Mouse (Mus musculus): ENCODE results near the gene Clps.
A peak's percentile ranks its signal among the peaks of the same experiment; 100 is the strongest.
"Not testable (repeated sequence)": the region's sequence is repeated elsewhere in the genome, so short reads cannot be mapped to it uniquely, and the experiment has no call there.

The Clps gene

DNA sequence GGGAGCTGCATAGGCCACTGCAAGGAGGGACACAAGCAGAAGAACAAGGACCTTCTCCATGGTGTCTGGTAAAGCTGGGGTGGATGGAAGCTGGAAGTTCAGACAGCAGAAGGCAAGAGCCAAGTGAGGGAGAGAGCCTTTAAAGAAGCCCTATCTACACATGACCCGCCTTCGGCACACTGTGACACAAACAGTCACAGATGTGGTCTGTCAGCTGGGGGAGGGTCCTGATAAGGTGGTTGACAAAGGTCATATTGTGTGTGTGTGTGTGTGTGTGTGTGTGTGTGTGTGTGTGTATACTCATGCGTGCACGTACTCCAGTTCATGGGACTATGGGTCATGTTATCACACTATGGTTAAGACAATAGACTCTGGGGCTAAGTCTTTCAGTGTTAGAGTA lies at the start of gene Clps:
Gene Clps (minus strand): TSS at position 169 of the 400 bp plus-strand sequence.
- DNase-seq (ENCODE audit: low read depth, low spot score): no peak

DNA sequence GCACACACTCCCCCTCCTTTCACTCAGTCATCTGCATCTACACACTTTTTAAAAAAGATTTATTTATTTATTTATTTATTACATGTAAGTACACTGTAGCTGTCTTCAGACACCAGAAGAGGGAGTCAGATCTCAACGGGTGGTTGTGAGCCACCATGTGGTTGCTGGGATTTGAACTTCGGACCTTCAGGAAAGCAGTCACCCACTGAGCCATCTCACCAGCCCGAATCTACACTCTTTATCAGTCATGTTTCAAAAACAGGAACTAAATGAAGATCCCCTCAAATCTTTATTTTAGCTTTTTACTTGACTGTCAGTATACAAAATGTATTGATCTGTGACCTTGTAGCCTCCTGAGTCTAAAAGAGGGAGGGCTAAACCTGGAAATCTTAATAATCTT lies 49.0 kb upstream of the Clps start:
- no peak for DNase-seq (ENCODE audit: low read depth, low spot score)

GRCm38 (mm10) chr17:28601557-28602250 lies 41.1 kb upstream of the Clps start:
- DNase-seq (ENCODE audit: low read depth, low spot score): peak; percentile 44

GRCm38 (mm10) chr17:28600780-28601179 lies 40.2 kb upstream of the Clps start:
- no peak for DNase-seq (ENCODE audit: low read depth, low spot score)

- no peak for DNase-seq (ENCODE audit: low read depth, low spot score)
These were observed 33.4 kb upstream of the Clps start for GRCm38 (mm10) chr17:28593965-28594364.

DNA sequence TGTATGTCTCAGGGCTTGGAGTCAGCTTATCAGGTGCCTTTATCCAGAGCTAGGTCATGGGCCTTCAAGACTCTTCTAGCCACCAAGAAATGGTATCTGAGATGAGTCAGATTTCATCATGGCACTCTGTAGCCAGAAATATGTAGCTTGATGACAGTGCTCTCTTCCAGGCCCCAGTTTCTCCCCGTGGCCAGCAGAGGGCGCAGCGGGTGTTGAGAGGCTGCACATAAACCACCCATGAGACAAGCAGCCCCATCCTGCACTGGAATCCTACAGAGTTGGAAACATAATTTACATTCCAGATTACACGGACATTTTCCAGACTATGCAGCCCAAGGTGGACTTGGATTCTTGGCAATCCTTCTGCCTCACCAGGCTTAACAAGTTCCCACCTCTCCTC lies 32.4 kb upstream of the Clps start:
- DNase-seq (ENCODE audit: low read depth, low spot score): peak; percentile 84

- no peak for DNase-seq (ENCODE audit: low read depth, low spot score)
These were observed 30.9 kb upstream of the Clps start for GRCm38 (mm10) chr17:28591476-28591875.

- DNase-seq (ENCODE audit: low read depth, low spot score): no peak
These were observed 30.0 kb upstream of the Clps start for GRCm38 (mm10) chr17:28590596-28590995.

DNA sequence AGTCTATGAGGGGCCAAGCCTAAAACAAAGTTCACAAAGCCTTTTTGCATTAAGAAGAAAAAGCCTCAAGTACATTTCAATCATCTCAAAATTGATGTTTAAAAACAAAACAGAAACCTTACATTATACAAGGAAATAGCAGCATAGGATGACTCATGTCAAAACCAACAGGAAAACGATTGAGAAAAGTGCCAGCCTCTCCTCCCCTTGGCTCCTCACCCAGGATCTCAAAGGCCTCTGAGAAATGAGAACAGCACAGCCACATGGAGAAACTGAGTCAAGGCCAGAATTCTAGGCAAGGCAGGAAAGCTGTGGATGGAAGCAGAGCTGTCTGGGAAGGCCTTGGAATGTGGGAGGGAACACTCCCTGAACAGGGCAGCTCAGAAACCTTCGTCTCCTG lies 28.0 kb upstream of the Clps start:
- DNase-seq (ENCODE audit: low read depth, low spot score): no peak

DNA sequence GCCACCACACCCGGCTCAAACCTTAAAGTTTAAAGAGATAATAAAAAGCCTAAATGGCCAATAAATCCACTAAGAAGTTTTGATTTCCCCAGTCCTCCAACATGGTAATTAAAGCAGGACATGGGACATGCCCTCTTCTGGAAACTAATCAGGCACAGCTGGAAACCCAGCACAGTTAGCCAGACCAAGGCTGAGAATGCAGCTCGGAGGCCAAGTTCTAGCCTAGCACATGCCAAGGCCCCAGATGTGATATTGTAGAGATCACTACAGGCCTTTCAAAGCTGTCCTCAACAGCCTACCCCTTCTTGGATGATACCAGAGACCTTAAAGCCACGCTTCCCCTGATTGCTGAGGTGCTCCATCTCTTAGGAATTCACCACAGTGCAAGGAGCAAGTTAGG lies 25.9 kb upstream of the Clps start:
- no peak for DNase-seq (ENCODE audit: low read depth, low spot score)

DNA sequence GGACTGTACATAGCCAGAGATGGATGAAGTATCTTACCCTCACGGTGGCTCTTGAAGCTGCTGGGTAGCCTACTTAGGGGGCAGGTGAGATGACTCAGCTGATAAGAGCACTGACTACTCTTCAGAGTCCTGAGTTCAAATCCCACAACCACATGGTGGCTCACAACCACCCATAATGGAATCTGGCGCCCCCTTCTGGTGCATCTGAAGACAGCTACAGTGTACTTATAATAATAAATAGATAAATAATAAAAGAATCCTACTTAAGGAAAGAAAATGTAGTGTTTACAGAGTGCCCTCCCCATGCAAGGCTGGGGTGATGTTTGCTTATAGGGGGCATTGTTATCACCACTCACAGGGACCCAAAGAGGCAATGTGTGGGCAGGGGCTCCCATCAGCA lies 20.5 kb upstream of the Clps start:
- DNase-seq (ENCODE audit: low read depth, low spot score): no peak

- DNase-seq (ENCODE audit: low read depth, low spot score): no peak
These were observed 19.8 kb upstream of the Clps start for GRCm38 (mm10) chr17:28580396-28580795.

DNA sequence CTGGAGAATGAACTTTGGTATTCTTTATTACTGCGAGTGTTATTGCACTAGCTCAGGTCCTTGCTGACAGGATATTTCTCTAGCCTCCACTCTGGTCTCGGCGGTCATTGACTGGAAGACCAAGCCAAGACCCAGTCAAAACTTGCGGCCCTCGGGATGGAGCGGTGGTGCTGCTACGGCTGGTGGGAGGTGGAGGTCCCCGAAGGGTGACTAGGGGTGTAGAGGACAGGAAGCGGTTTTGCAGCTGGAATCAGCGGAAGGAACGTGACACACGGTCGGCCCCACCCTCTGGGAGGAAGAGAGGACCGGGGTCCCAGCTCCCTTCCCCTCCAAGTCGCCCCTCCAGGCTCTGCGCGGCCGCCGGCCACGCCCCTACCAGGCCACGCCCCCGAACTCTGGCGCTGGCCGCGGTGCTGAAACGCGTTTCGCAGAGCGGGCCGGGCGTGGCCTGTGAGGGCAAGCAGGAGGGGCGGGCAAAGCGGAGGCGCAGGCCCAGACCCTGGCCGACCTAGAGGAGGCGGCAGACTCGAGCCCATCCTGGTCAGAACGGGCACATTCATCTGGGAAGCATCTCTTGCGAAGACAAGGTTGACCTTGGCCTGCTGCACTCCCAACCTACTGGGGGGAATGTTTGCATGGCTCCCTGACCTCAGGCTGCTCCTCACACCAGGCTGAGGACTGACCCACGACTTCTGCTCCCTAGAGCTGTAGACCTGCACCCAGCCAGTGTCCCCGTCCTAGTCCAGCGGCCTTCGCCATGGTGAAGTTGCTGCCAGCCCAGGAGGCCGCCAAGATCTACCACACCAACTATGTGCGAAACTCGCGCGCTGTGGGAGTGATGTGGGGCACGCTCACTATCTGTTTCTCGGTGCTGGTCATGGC lies 14.9 kb upstream of the Clps start, which contains the start of gene Lhfpl5:
Gene Lhfpl5 (plus strand): TSS at position 398 of the 882 bp plus-strand sequence.
- DNase-seq (ENCODE audit: low read depth, low spot score): peak; percentile 58

GRCm38 (mm10) chr17:28572941-28573340 lies 12.4 kb upstream of the Clps start:
- DNase-seq (ENCODE audit: low read depth, low spot score): peak; percentile 56

- DNase-seq (ENCODE audit: low read depth, low spot score): no peak
These were observed 12.0 kb upstream of the Clps start for GRCm38 (mm10) chr17:28572521-28572920.

DNA sequence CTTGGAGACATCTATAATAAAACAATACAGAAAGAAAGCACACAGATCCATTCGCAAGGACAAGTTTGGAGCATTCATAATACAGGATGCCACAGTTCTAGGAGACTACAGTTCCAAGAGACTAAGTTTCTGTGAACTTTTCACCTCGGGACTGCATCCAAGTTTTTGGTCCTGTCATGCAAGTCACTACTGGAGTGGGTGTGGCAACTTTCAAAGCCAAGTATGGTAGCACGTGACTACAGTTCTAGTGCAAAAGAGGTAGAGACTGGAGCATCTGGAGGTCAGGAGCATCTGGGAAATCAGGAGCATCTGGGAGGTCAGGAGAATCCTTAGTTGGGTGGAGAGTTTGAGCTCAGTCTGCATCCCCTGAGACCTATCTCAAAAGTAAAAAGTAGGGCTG lies 11.3 kb upstream of the Clps start:
- DNase-seq (ENCODE audit: low read depth, low spot score): no peak

- no peak for DNase-seq (ENCODE audit: low read depth, low spot score)
These were observed 7.0 kb upstream of the Clps start for GRCm38 (mm10) chr17:28567541-28567940.

GRCm38 (mm10) chr17:28565181-28565580 lies 4.6 kb upstream of the Clps start:
- no peak for DNase-seq (ENCODE audit: low read depth, low spot score)

GRCm38 (mm10) chr17:28561613-28562012 lies 1.0 kb upstream of the Clps start:
- DNase-seq (ENCODE audit: low read depth, low spot score): no peak

DNA sequence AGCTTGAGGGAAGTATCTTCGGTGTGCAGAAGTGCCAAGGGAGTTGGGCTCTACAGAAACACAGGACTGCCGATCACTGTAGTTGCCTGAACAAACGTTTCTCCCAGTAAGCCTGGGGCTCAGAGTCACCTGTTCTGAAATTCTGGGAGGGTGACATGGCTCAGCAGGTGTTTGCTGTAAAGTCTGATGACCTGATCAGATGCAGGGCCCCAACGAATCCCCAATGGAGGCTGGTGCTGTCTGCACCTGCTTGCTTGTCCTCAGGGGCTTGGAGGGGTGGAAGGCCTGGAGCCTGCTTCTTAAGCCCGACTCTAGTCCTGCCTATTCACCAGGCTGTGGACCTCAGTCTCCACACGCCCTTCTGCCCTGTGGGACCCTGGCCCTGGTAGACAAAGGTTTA lies 2.8 kb downstream of the Clps start:
- DNase-seq (ENCODE audit: low read depth, low spot score): no peak

GRCm38 (mm10) chr17:28556635-28557396 lies 3.8 kb downstream of the Clps start:
- peak; percentile 53 for DNase-seq (ENCODE audit: low read depth, low spot score)

GRCm38 (mm10) chr17:28554021-28554420 lies 6.5 kb downstream of the Clps start:
- not testable (repeated sequence) for DNase-seq (ENCODE audit: low read depth, low spot score)
